Mouse (Mus musculus) kidney, adult 2 months (tissue): ENCODE data around the gene R3hcc1l.

Experiments
- CTCF ChIP-seq: fragments of 200-500 bp; conservative IDR thresholded peaks from 2 replicates; pipeline ENCODE4 v1.5.1; 2011; ENCODE audit warnings: low read depth, mild to moderate bottlenecking, control low read depth, low read length, moderate library complexity, mixed read lengths; ENCODE audit not compliant: insufficient read depth, insufficient read length
- POLR2A ChIP-seq: fragments of 200-500 bp; IDR thresholded peaks from one replicate; pipeline ENCODE4 v1.6.1; 2011; ENCODE audit warnings: low read depth, low read length, control low read depth

DNA sequence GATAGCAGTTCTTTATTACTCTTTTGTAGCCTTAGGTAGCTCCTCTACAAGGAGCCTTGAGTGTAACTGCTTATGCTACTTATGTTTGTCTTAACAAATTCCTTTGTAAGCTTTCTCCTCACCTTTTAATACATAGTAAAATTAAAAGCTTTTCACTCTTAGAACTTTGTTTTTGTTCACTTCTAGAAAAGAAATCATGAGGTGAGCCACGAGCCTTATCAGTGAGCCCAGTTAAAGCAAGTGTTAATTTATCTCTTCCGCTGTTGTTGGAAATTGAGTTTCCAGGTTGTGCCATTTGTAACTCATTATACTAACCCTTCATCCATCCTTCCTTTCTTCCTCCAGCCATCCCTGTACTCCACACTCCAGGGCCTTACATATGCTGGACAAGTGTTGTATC, 56.8 kb downstream of the R3hcc1l start:
- no peak for TF ChIP-seq POLR2A
- no peak for TF ChIP-seq CTCF
